Mouse (Mus musculus) E14TG2a.4 (cell line): Measurements from ENCODE around the gene Abhd17a.

Experiments
- CTCF ChIP-seq: conservative IDR thresholded peaks from 2 replicates; pipeline ENCODE4 v1.5.1; 2014; ENCODE audit warnings: low read length
- NANOG ChIP-seq: IDR thresholded peaks from 2 replicates; pipeline ENCODE4 v1.6.1; 2014; ENCODE audit warnings: borderline replicate concordance, low read length, mixed read lengths
- POU5F1 ChIP-seq: IDR thresholded peaks from 2 replicates; pipeline ENCODE4 v1.6.1; 2014; ENCODE audit warnings: low read length, borderline replicate concordance

DNA sequence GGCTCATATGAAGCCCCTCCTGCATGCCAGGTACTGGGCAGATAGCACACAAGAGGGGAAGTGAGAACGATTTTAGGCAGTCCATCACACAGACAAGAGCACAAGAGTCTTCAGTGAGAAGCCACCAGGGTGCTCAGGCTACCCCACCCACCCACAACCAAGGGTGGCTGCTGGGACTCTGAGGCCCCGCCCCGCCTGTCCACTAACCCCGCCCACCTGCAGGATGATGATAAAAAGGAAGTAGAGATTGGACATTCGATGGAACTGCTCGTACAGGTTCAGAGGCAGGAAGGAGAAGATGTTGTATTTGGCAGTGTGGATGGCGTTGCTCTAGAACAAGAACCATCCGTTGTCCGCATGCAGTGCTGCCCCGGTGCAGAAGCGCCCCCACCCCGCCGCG lies 55.1 kb downstream of the Abhd17a start:
- no peak for TF ChIP-seq CTCF
- no peak for TF ChIP-seq POU5F1
- TF ChIP-seq NANOG = no peak
